Mouse (Mus musculus) limb, embryonic 12.5 days (tissue): Measurements from ENCODE around the gene Exog. TPM values are rescaled to one million over a fixed set of nuclear protein-coding genes. Genes with fewer than 3 reads are reported as not detected.

Experiments used
- ATAC-seq: fragments of 200-750 bp; cut with Nextera tagmentation; 2 replicates; pipeline ENCODE4 v1.8.0; 2017; ENCODE audit warnings: low read depth, moderate TSS enrichment; ENCODE audit not compliant: insufficient number of reproducible peaks, insufficient read depth, low FRiP score, low TSS enrichment
- H3K27ac ChIP-seq: fragments of 300-500 bp; sonication (generic); 2 replicates; pipeline ENCODE4 v1.5.1; 2016; ENCODE audit warnings: mild to moderate bottlenecking, moderate library complexity
- H3K27me3 ChIP-seq: fragments of 300-500 bp; sonication (generic); 2 replicates; pipeline ENCODE4 v1.6.1; 2016; ENCODE audit warnings: mild to moderate bottlenecking, moderate library complexity
- H3K36me3 ChIP-seq: fragments of 300-500 bp; sonication (generic); 2 replicates; pipeline ENCODE4 v1.6.1; 2016; ENCODE audit warnings: mild to moderate bottlenecking, moderate library complexity
- H3K4me1 ChIP-seq: fragments of 300-500 bp; sonication (generic); replicated peaks from 2 replicates; pipeline ENCODE4 v1.6.1; 2016
- H3K4me2 ChIP-seq: fragments of 300-500 bp; sonication (generic); 2 replicates; pipeline ENCODE4 v1.6.1; 2016; ENCODE audit warnings: mild to moderate bottlenecking, moderate library complexity
- H3K4me3 ChIP-seq: fragments of 300-500 bp; sonication (generic); replicated peaks from 2 replicates; pipeline ENCODE4 v1.5.1; 2016; ENCODE audit warnings: mild to moderate bottlenecking
- H3K9ac ChIP-seq: fragments of 300-500 bp; sonication (generic); replicated peaks from 2 replicates; pipeline ENCODE4 v1.6.1; 2016; ENCODE audit warnings: mild to moderate bottlenecking, moderate library complexity
- H3K9me3 ChIP-seq: fragments of 300-500 bp; sonication (generic); 2 replicates; pipeline ENCODE4 v1.6.1; 2016; ENCODE audit warnings: mild to moderate bottlenecking, moderate library complexity
- WGBS: fragments of 180-500 bp; shearing (Covaris S2); methylation state at CpG from one replicate; pipeline ENCODE4 v1.1.7; 2016; 5-methylcytosine and 5-hydroxymethylcytosine counted together
- polyA plus RNA-seq: library from polyadenylated mRNA; unstranded; fragments of >200 nt; fragmentation: Nextera tagmentation; extraction: Ambion mirVana; gene quantifications from 2 replicates; pipeline ENCODE4 v1.2.1, GENCODE M21; 2016

The Exog gene
- polyA plus RNA-seq, 1 experiment from 2014 or later = 50.8 TPM

GRCm38 (mm10) chr9:119481612-119482011 lies 36.9 kb downstream of the Exog start:
- no peaks in the 10 kb centered on the region for H3K27me3 ChIP-seq
- no peak overlapping the region for H3K4me3 ChIP-seq
- no peak overlapping the region for H3K4me2 ChIP-seq
- H3K9me3 ChIP-seq = no peaks in the 10 kb centered on the region
- H3K4me1 ChIP-seq = peaks cover 28% of the 10 kb centered on the region
- 75% methylated on average over 4 of the region's 4 CpGs for WGBS
- H3K27ac ChIP-seq = no peak overlapping the region
- no peaks in the 10 kb centered on the region for H3K36me3 ChIP-seq
- no peak overlapping the region for H3K9ac ChIP-seq
- ATAC-seq = no peak

GRCm38 (mm10) chr9:119483554-119484353 lies 39.0 kb downstream of the Exog start:
- no peak overlapping the region for H3K27ac ChIP-seq
- H3K4me3 ChIP-seq = no peak overlapping the region
- H3K36me3 ChIP-seq = no peaks in the 10 kb centered on the region
- peaks cover 16% of the 10 kb centered on the region for H3K4me1 ChIP-seq
- no peak overlapping the region for H3K9ac ChIP-seq
- 41% methylated on average over 23 of the region's 23 CpGs for WGBS
- H3K9me3 ChIP-seq = no peaks in the 10 kb centered on the region
- ATAC-seq = no peak
- no peaks in the 10 kb centered on the region for H3K27me3 ChIP-seq
- no peak overlapping the region for H3K4me2 ChIP-seq

- no peak overlapping the region for H3K4me3 ChIP-seq
- peaks cover 13% of the 10 kb centered on the region for H3K4me1 ChIP-seq
- no peak overlapping the region for H3K4me2 ChIP-seq
- 48% methylated on average over 9 of the region's 9 CpGs for WGBS
- H3K9me3 ChIP-seq = no peaks in the 10 kb centered on the region
- no peaks in the 10 kb centered on the region for H3K36me3 ChIP-seq
- 0 out of 2 replicates have a peak, but pooled peaks have one; percentile 27 for ATAC-seq
- H3K9ac ChIP-seq = no peak overlapping the region
- H3K27ac ChIP-seq = no peak overlapping the region
- no peaks in the 10 kb centered on the region for H3K27me3 ChIP-seq
Observed at GRCm38 (mm10) chr9:119484420-119484819, 39.7 kb downstream of the Exog start.

GRCm38 (mm10) chr9:119484868-119485267 lies 40.1 kb downstream of the Exog start:
- 81% methylated on average over 13 of the region's 13 CpGs for WGBS
- no peak overlapping the region for H3K9ac ChIP-seq
- H3K4me1 ChIP-seq = peaks cover 13% of the 10 kb centered on the region
- H3K36me3 ChIP-seq = no peaks in the 10 kb centered on the region
- no peaks in the 10 kb centered on the region for H3K27me3 ChIP-seq
- H3K9me3 ChIP-seq = no peaks in the 10 kb centered on the region
- no peak overlapping the region for H3K4me2 ChIP-seq
- H3K27ac ChIP-seq = no peak overlapping the region
- no peak for ATAC-seq
- H3K4me3 ChIP-seq = no peak overlapping the region

- Histone ChIP-seq H3K9ac (no peak overlapping the region), H3K4me1 (no peaks in the 10 kb centered on the region; the same call in 1 of the 2 replicates), H3K4me3 (no peak overlapping the region), H3K36me3 (no peaks in the 10 kb centered on the region), H3K27ac (no peak overlapping the region), H3K4me2 (no peak overlapping the region), H3K27me3 (no peaks in the 10 kb centered on the region), H3K9me3 (no peaks in the 10 kb centered on the region)
- no peak for ATAC-seq
- 87% methylated on average over 9 of the region's 9 CpGs for WGBS
Observed at GRCm38 (mm10) chr9:119496354-119496753, 51.6 kb downstream of the Exog start.

- H3K4me3 ChIP-seq = no peak overlapping the region
- no peak for ATAC-seq
- H3K9me3 ChIP-seq = no peaks in the 10 kb centered on the region
- 62% methylated on average over 5 of the region's 5 CpGs for WGBS
- no peak overlapping the region for H3K4me2 ChIP-seq
- no peak overlapping the region for H3K9ac ChIP-seq
- no peak overlapping the region for H3K27ac ChIP-seq
- H3K27me3 ChIP-seq = no peaks in the 10 kb centered on the region
- no peaks in the 10 kb centered on the region; the same call in 1 of the 2 replicates for H3K4me1 ChIP-seq
- no peaks in the 10 kb centered on the region for H3K36me3 ChIP-seq
Observed at GRCm38 (mm10) chr9:119496960-119497359, 52.2 kb downstream of the Exog start.

- H3K27me3 ChIP-seq = no peaks in the 10 kb centered on the region
- H3K4me2 ChIP-seq = no peak overlapping the region
- 0 out of 2 replicates have a peak overlapping the region, but pooled peaks have one; percentile 12 for H3K9ac ChIP-seq
- H3K9me3 ChIP-seq = no peaks in the 10 kb centered on the region
- H3K36me3 ChIP-seq = no peaks in the 10 kb centered on the region
- no peaks in the 10 kb centered on the region; the same call in 1 of the 2 replicates for H3K4me1 ChIP-seq
- ATAC-seq = no peak
- H3K4me3 ChIP-seq = no peak overlapping the region
- WGBS = 89% methylated on average over 15 of the region's 15 CpGs
- no peak overlapping the region for H3K27ac ChIP-seq
Observed at GRCm38 (mm10) chr9:119497546-119498246, 53.0 kb downstream of the Exog start.

GRCm38 (mm10) chr9:119498247-119498607 lies 53.5 kb downstream of the Exog start:
- Histone ChIP-seq H3K4me3 (no peak overlapping the region), H3K9me3 (no peaks in the 10 kb centered on the region), H3K4me2 (no peak overlapping the region), H3K27me3 (no peaks in the 10 kb centered on the region), H3K9ac (no peak overlapping the region), H3K4me1 (no peaks in the 10 kb centered on the region; the same call in 1 of the 2 replicates), H3K27ac (no peak overlapping the region), H3K36me3 (no peaks in the 10 kb centered on the region)
- no peak for ATAC-seq
- 90% methylated on average over 9 of the region's 9 CpGs for WGBS

GRCm38 (mm10) chr9:119498885-119499284 lies 54.1 kb downstream of the Exog start:
- Histone ChIP-seq H3K4me1 (no peaks in the 10 kb centered on the region; the same call in 1 of the 2 replicates), H3K4me2 (no peak overlapping the region), H3K27ac (no peak overlapping the region), H3K36me3 (no peaks in the 10 kb centered on the region), H3K4me3 (no peak overlapping the region), H3K9ac (no peak overlapping the region), H3K9me3 (0 out of 2 replicates have a peak, but pooled peaks cover 2% of the 10 kb centered on the region), H3K27me3 (no peaks in the 10 kb centered on the region)
- ATAC-seq = no peak
- WGBS = 75% methylated on average over 7 of the region's 7 CpGs

- H3K4me3 ChIP-seq = no peak overlapping the region
- H3K4me1 ChIP-seq = no peaks in the 10 kb centered on the region
- WGBS = 94% methylated on average over 9 of the region's 9 CpGs
- H3K9ac ChIP-seq = no peak overlapping the region
- no peak overlapping the region for H3K27ac ChIP-seq
- H3K4me2 ChIP-seq = no peak overlapping the region
- H3K9me3 ChIP-seq = 0 out of 2 replicates have a peak, but pooled peaks cover 6% of the 10 kb centered on the region
- H3K27me3 ChIP-seq = no peaks in the 10 kb centered on the region
- ATAC-seq = no peak
- H3K36me3 ChIP-seq = no peaks in the 10 kb centered on the region
Observed at GRCm38 (mm10) chr9:119503613-119504012, 58.9 kb downstream of the Exog start.

GRCm38 (mm10) chr9:119504981-119505658 lies 60.4 kb downstream of the Exog start:
- 65% methylated on average over 11 of the region's 11 CpGs for WGBS
- H3K36me3 ChIP-seq = no peaks in the 10 kb centered on the region

More at GRCm38 (mm10) chr9:119504981-119505658, 60.4 kb downstream of the Exog start:
- no peak for ATAC-seq
- no peak overlapping the region for H3K27ac ChIP-seq
- no peak overlapping the region for H3K9ac ChIP-seq
- no peaks in the 10 kb centered on the region for H3K27me3 ChIP-seq
- no peak overlapping the region for H3K4me2 ChIP-seq
- H3K4me3 ChIP-seq = no peak overlapping the region
- H3K9me3 ChIP-seq = 0 out of 2 replicates have a peak, but pooled peaks cover 6% of the 10 kb centered on the region
- H3K4me1 ChIP-seq = no peaks in the 10 kb centered on the region
